Mouse (Mus musculus) stomach, postnatal 0 days (tissue): ENCODE measurements around the gene Ndufs7. TPM values are rescaled to one million over a fixed set of nuclear protein-coding genes. Genes with fewer than 3 reads are reported as not detected.

Experiments used
- ATAC-seq: fragments of 200-750 bp; cut with Nextera tagmentation; 2 replicates; pipeline ENCODE4 v1.8.0; 2017; ENCODE audit not compliant: low FRiP score, low TSS enrichment
- DNase-seq: peaks from one replicate; pipeline ENCODE4 v3.0.0-alpha.2; 2016; ENCODE audit warnings: low spot score
- H3K27ac ChIP-seq: fragments of 300-500 bp; sonication (generic); replicated peaks from 2 replicates; pipeline ENCODE4 v1.5.1; 2014; ENCODE audit warnings: mild to moderate bottlenecking, control low read depth
- H3K27me3 ChIP-seq: fragments of 300-500 bp; sonication (generic); 2 replicates; pipeline ENCODE4 v1.6.1; 2014; ENCODE audit warnings: low read length; ENCODE audit not compliant: control insufficient read depth, insufficient read depth
- H3K36me3 ChIP-seq: fragments of 300-500 bp; sonication (generic); 2 replicates; pipeline ENCODE4 v1.6.1; 2014; ENCODE audit warnings: low read length, mixed read lengths; ENCODE audit not compliant: control insufficient read depth, insufficient read depth
- H3K4me1 ChIP-seq: fragments of 300-500 bp; sonication (generic); replicated peaks from 2 replicates; pipeline ENCODE4 v1.6.1; 2014; ENCODE audit warnings: antibody characterized with exemption; ENCODE audit not compliant: control insufficient read depth, insufficient read depth
- H3K4me2 ChIP-seq: fragments of 300-500 bp; sonication (generic); replicated peaks from 2 replicates; pipeline ENCODE4 v1.6.1; 2014; ENCODE audit warnings: low read depth, mild to moderate bottlenecking, control low read depth, moderate library complexity
- H3K4me3 ChIP-seq: fragments of 300-500 bp; sonication (generic); 2 replicates; pipeline ENCODE4 v1.5.1; 2014; ENCODE audit warnings: low read depth, low read length, control low read depth
- H3K9ac ChIP-seq: fragments of 300-500 bp; sonication (generic); 2 replicates; pipeline ENCODE4 v1.6.1; 2014; ENCODE audit warnings: mild to moderate bottlenecking, low read length, control low read depth, mixed read lengths
- H3K9me3 ChIP-seq: fragments of 300-500 bp; sonication (generic); 2 replicates; pipeline ENCODE4 v1.6.1; 2016; ENCODE audit warnings: low read length; ENCODE audit not compliant: control insufficient read depth
- CTCF ChIP-seq: IDR thresholded peaks from 2 replicates; pipeline ENCODE4 v1.5.1; 2016; ENCODE audit warnings: antibody characterized with exemption, low read depth, mild to moderate bottlenecking, moderate library complexity
- EP300 ChIP-seq: optimal IDR thresholded peaks from 2 replicates; pipeline ENCODE3; 2016; ENCODE audit warnings: antibody characterized with exemption
- WGBS: fragments of 180-500 bp; shearing (Covaris S2); extraction: QIAGEN DNeasy Blood & Tissue Kit; methylation state at CpG from one replicate; pipeline ENCODE4 v1.1.7; 2014; 5-methylcytosine and 5-hydroxymethylcytosine counted together
- polyA plus RNA-seq: library from polyadenylated mRNA; unstranded; fragments of >200 nt; fragmentation: Nextera tagmentation; extraction: Ambion mirVana; gene quantifications from 2 replicates; pipeline ENCODE4 v1.2.1, GENCODE M21; 2015

The Ndufs7 gene
- polyA plus RNA-seq, 1 experiment from 2014 or later, result 403 TPM

DNA sequence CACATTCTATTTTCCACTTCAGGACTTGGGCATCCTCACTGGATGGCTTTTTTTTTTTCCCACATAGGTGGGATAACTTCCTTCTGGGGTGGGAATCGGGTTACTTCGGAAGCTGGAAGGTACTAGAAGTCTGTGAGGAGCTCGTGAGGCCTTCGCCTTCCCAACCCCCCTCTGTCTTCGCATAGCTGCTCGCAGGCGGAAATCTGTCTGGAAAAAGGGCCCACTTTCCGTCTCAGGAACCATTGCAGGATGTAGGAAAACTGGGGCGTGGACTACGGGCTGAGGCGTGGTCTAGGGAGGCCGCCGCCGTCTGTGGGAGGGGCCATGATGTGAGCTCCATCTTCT lies 22.9 kb upstream of the Ndufs7 start:
- DNase-seq (no peak), ATAC-seq (no peak)
- Histone ChIP-seq H3K36me3 (peaks cover 10% of the 10 kb centered on the region), H3K4me1 (peaks cover 7% of the 10 kb centered on the region), H3K4me3 (peak overlapping the region; percentile 78), H3K9me3 (no peaks in the 10 kb centered on the region), H3K27me3 (no peaks in the 10 kb centered on the region), H3K4me2 (peak overlapping the region; percentile 86), H3K27ac (peak overlapping the region; percentile 89), H3K9ac (peak overlapping the region; percentile 57)
- TF ChIP-seq CTCF, result no peak
- TF ChIP-seq EP300, result no peak
- under 1% methylated on average over 14 of the region's 14 CpGs for WGBS

DNA sequence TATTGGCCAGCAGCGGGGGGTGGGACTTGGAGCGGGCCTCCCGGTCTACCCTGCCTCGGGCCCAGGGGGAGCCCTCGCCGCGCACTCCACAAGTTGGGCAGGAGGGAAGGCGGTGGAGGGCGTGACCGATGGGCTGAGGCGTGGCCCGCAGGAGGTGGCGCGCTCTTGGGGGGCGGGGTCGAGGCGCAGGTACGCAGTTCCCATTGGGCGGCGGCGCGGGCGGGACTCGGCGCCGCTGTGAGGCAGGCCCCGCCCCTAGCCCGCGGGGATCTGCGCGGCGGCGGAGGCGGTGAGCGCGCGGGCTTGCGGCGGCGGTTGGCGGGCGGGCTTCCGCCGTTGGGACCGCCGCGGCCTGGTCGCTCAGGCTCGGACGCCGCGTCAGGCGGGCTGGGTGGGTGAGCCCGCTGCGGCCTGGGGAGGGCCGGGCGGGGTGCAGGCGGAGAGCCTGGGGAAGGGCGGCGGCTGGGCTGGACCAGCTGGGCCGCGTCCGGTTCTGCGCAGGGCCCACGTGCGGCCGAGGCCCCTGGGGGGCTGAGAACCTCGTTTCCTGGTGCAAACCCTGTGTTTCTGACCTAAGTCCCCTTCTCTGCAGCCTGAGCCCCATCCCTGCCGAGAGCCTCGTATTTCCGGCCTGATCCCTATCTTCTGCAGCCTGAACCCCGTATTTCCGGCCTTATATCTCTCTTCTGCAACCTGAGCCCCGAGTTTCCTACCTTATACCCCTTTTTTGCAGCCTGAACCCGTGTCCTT lies 22.3 kb upstream of the Ndufs7 start, which contains the start of gene Mum1:
TSS of gene Mum1 (plus strand) at position 19 of the 750 bp plus-strand sequence.
- peak within 1 kb of the TSS; percentile 88 for H3K9ac ChIP-seq
- under 1% methylated on average over 67 of the region's 75 CpGs for WGBS
- H3K9me3 ChIP-seq, result no peaks in the 10 kb centered on the region
- H3K27me3 ChIP-seq, result no peaks in the 10 kb centered on the region
- H3K4me3 ChIP-seq, result peak within 1 kb of the TSS; percentile 78
- peak within 1 kb of the TSS; percentile 91 for H3K27ac ChIP-seq
- peak; percentile 100 for ATAC-seq
- peaks cover 12% of the 10 kb centered on the region for H3K36me3 ChIP-seq
- H3K4me1 ChIP-seq, result peaks cover 7% of the 10 kb centered on the region
- peak within 1 kb of the TSS; percentile 86 for H3K4me2 ChIP-seq
- TF ChIP-seq CTCF (peak; percentile 86), EP300 (no peak)
- peak; percentile 100 for DNase-seq

- Histone ChIP-seq H3K4me2 (peak overlapping the region; percentile 86), H3K9ac (peak overlapping the region; percentile 88)
- WGBS, result 5% methylated on average over 10 of the region's 10 CpGs
These were observed 21.8 kb upstream of the Ndufs7 start for GRCm38 (mm10) chr10:80227166-80227539.

GRCm38 (mm10) chr10:80227877-80228775 lies 20.8 kb upstream of the Ndufs7 start:
- TF ChIP-seq EP300 (no peak), CTCF (no peak)
- 39% methylated on average over 15 of the region's 15 CpGs for WGBS
- ATAC-seq (no peak), DNase-seq (no peak)
- Histone ChIP-seq H3K4me3 (peak overlapping the region; percentile 78; the same call in 1 of the 2 replicates), H3K27ac (no peak overlapping the region), H3K9me3 (no peaks in the 10 kb centered on the region), H3K27me3 (no peaks in the 10 kb centered on the region), H3K4me2 (peak overlapping the region; percentile 86), H3K36me3 (peaks cover 23% of the 10 kb centered on the region), H3K9ac (peak overlapping the region; percentile 18; the same call in 1 of the 2 replicates), H3K4me1 (peaks cover 7% of the 10 kb centered on the region)

More at GRCm38 (mm10) chr10:80227166-80227539, 21.8 kb upstream of the Ndufs7 start:
- TF ChIP-seq EP300, result no peak
- TF ChIP-seq CTCF, result no peak
- no peak for ATAC-seq
- Histone ChIP-seq H3K4me3 (peak overlapping the region; percentile 78), H3K9me3 (no peaks in the 10 kb centered on the region), H3K27ac (peak overlapping the region; percentile 91), H3K4me1 (peaks cover 7% of the 10 kb centered on the region), H3K36me3 (peaks cover 15% of the 10 kb centered on the region), H3K27me3 (no peaks in the 10 kb centered on the region)
- DNase-seq, result no peak

DNA sequence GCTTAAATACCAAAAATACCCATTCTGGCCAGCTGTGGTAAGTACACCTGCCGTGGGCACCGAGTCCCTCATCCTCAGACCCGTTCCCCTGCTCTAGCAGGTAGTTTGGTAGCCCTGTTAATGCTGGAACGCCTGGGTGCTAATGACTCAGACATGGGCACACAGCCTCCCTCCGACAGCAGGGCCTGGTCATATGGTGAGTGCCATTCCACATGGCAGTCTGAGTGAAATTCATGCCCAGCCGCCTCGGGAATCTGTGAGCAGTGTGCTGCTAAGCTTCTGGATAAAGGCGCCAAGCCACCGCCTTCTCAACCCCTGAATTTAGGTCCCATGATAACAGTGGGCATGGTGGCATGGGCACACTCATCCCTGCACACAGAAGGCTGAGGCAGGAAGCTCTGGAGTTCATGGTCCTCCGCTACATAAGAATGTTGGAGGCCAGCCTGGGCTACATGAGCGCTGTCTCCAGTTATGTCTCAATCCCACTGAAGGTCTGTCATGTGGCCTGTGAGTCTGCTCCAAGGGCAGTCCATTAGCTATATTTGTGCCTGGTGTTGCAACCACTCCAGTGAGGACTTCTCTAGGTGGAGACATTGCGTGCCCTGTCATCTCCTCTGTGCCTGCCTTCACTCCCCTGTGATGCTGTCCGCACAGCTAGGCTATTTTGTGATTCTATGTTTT lies 12.6 kb upstream of the Ndufs7 start:
- Histone ChIP-seq H3K4me3 (no peak overlapping the region), H3K27ac (no peak overlapping the region), H3K9me3 (no peaks in the 10 kb centered on the region), H3K9ac (no peak overlapping the region), H3K36me3 (peaks cover 55% of the 10 kb centered on the region), H3K4me1 (no peaks in the 10 kb centered on the region), H3K4me2 (no peak overlapping the region), H3K27me3 (no peaks in the 10 kb centered on the region)
- WGBS, result 96% methylated on average over 13 of the region's 13 CpGs
- TF ChIP-seq CTCF (no peak), EP300 (no peak)
- no peak for DNase-seq
- ATAC-seq, result no peak
